Mouse (Mus musculus): ENCODE data around the gene Txndc12. TPM values are rescaled to one million over a fixed set of nuclear protein-coding genes. Genes with fewer than 3 reads are reported as not detected.

Txndc12 gene
- polyA plus RNA-seq, 1 experiment from 2014 or later, result 27.0 TPM

- no peaks in the 10 kb centered on the region for H3K9me3 ChIP-seq (replicated peaks)
- WGBS (ENCODE audit: insufficient replicate concordance), result under 1% methylated on average over 77 of the region's 77 CpGs
- peaks cover 30% of the 10 kb centered on the region for H3K4me1 ChIP-seq (replicated peaks)
- peak within 1 kb of the TSS; percentile 96 for H3K4me3 ChIP-seq (replicated peaks)
- H3K27me3 ChIP-seq, result no peaks in the 10 kb centered on the region
- H3K27ac ChIP-seq (replicated peaks), result peak within 1 kb of the TSS; percentile 82
- peak within 1 kb of the TSS; percentile 94 for H3K4me2 ChIP-seq
- peak; percentile 81 for ATAC-seq (ENCODE audit: insufficient read depth)
- H3K36me3 ChIP-seq (replicated peaks), result no peaks in the 10 kb centered on the region
- H3K9ac ChIP-seq, result peak within 1 kb of the TSS; percentile 78
These were observed 13.5 kb downstream of the Txndc12 start, which contains the start of gene Kti12 for GRCm38 (mm10) chr4:108847715-108848504. Kti12 (plus strand) TSS chr4:108847785.

- H3K27ac ChIP-seq (replicated peaks), result peak within 1 kb of the TSS; percentile 82
- H3K36me3 ChIP-seq (replicated peaks), result no peaks in the 10 kb centered on the region
- peak within 1 kb of the TSS; percentile 96 for H3K4me3 ChIP-seq (replicated peaks)
- peak; percentile 48 for ATAC-seq (ENCODE audit: insufficient read depth)
- H3K9ac ChIP-seq, result peak within 1 kb of the TSS; percentile 78
- peaks cover 25% of the 10 kb centered on the region for H3K4me1 ChIP-seq (replicated peaks)
- H3K27me3 ChIP-seq, result no peaks in the 10 kb centered on the region
- 3% methylated on average over 20 of the region's 20 CpGs for WGBS (ENCODE audit: insufficient replicate concordance)
- no peaks in the 10 kb centered on the region for H3K9me3 ChIP-seq (replicated peaks)
- peak within 1 kb of the TSS; percentile 94 for H3K4me2 ChIP-seq
These were observed 14.1 kb downstream of the Txndc12 start, which contains the start of gene A730015C16Rik for GRCm38 (mm10) chr4:108848505-108848848. A730015C16Rik (minus strand) TSS chr4:108848619.

- ATAC-seq (ENCODE audit: insufficient read depth), result peak; percentile 86
- Histone ChIP-seq H3K4me1 (replicated peaks) (peaks cover 14% of the 10 kb centered on the region), H3K4me2 (peak overlapping the region; percentile 58), H3K4me3 (replicated peaks) (peak overlapping the region; percentile 15; the same call in 1 of the 2 replicates), H3K27ac (replicated peaks) (peak overlapping the region; percentile 53; the same call in 1 of the 2 replicates), H3K9ac (no peak overlapping the region; the same call in 1 of the 2 replicates), H3K9me3 (replicated peaks) (no peaks in the 10 kb centered on the region), H3K27me3 (no peaks in the 10 kb centered on the region), H3K36me3 (replicated peaks) (0 out of 2 replicates have a peak, but pooled peaks cover 2% of the 10 kb centered on the region)
- WGBS (ENCODE audit: insufficient replicate concordance), result 22% methylated on average over 7 of the region's 7 CpGs
These were observed 32.4 kb downstream of the Txndc12 start for GRCm38 (mm10) chr4:108866806-108867205.

GRCm38 (mm10) chr4:108869730-108870374, 35.5 kb downstream of the Txndc12 start:
- peaks cover 14% of the 10 kb centered on the region for H3K4me1 ChIP-seq (replicated peaks)
- ATAC-seq (ENCODE audit: insufficient read depth), result no peak
- H3K36me3 ChIP-seq (replicated peaks), result no peaks in the 10 kb centered on the region
- no peak overlapping the region for H3K4me2 ChIP-seq
- H3K4me3 ChIP-seq (replicated peaks), result no peak overlapping the region
- peaks cover 6% of the 10 kb centered on the region; the same call in 1 of the 2 replicates for H3K27me3 ChIP-seq
- H3K9me3 ChIP-seq (replicated peaks), result no peaks in the 10 kb centered on the region
- H3K9ac ChIP-seq, result no peak overlapping the region
- H3K27ac ChIP-seq (replicated peaks), result no peak overlapping the region
- WGBS (ENCODE audit: insufficient replicate concordance), result 30% methylated on average over 10 of the region's 10 CpGs

- no peak for ATAC-seq (ENCODE audit: insufficient read depth)
- WGBS (ENCODE audit: insufficient replicate concordance), result 75% methylated on average over 5 of the region's 5 CpGs
- Histone ChIP-seq H3K4me3 (replicated peaks) (no peak overlapping the region), H3K27ac (replicated peaks) (no peak overlapping the region), H3K27me3 (peaks cover 18% of the 10 kb centered on the region), H3K9me3 (replicated peaks) (no peaks in the 10 kb centered on the region), H3K4me1 (replicated peaks) (peaks cover 4% of the 10 kb centered on the region), H3K9ac (no peak overlapping the region), H3K4me2 (no peak overlapping the region), H3K36me3 (replicated peaks) (no peaks in the 10 kb centered on the region)
These were observed 39.3 kb downstream of the Txndc12 start for GRCm38 (mm10) chr4:108873746-108874145.

- H3K4me3 ChIP-seq (replicated peaks), result no peak overlapping the region
- 60% methylated on average over 6 of the region's 6 CpGs for WGBS (ENCODE audit: insufficient replicate concordance)
- no peaks in the 10 kb centered on the region for H3K36me3 ChIP-seq (replicated peaks)
- H3K9ac ChIP-seq, result no peak overlapping the region
- peaks cover 14% of the 10 kb centered on the region for H3K4me1 ChIP-seq (replicated peaks)
- H3K4me2 ChIP-seq, result no peak overlapping the region
- no peak overlapping the region for H3K27ac ChIP-seq (replicated peaks)
- ATAC-seq (ENCODE audit: insufficient read depth), result no peak
- no peaks in the 10 kb centered on the region for H3K9me3 ChIP-seq (replicated peaks)
- peaks cover 37% of the 10 kb centered on the region for H3K27me3 ChIP-seq
These were observed 43.5 kb downstream of the Txndc12 start for GRCm38 (mm10) chr4:108877901-108878300.

- Histone ChIP-seq H3K4me2 (peak within 1 kb of the TSS; percentile 85), H3K27me3 (peaks cover 36% of the 10 kb centered on the region), H3K36me3 (replicated peaks) (no peaks in the 10 kb centered on the region), H3K4me3 (replicated peaks) (peak within 1 kb of the TSS; percentile 52), H3K4me1 (replicated peaks) (peaks cover 14% of the 10 kb centered on the region), H3K27ac (replicated peaks) (no peak within 1 kb of the TSS), H3K9ac (no peak within 1 kb of the TSS; the same call in 1 of the 2 replicates), H3K9me3 (replicated peaks) (no peaks in the 10 kb centered on the region)
- WGBS (ENCODE audit: insufficient replicate concordance), result under 1% methylated on average over 46 of the region's 46 CpGs
- ATAC-seq (ENCODE audit: insufficient read depth), result peak; percentile 91
These were observed 44.8 kb downstream of the Txndc12 start, which contains the start of gene Rab3b for GRCm38 (mm10) chr4:108878963-108879822. Rab3b (plus strand) TSS chr4:108879063.

GRCm38 (mm10) chr4:108883815-108884214, 49.4 kb downstream of the Txndc12 start:
- Histone ChIP-seq H3K4me2 (no peak overlapping the region), H3K27me3 (peaks cover 18% of the 10 kb centered on the region), H3K27ac (replicated peaks) (no peak overlapping the region), H3K9me3 (replicated peaks) (no peaks in the 10 kb centered on the region), H3K36me3 (replicated peaks) (no peaks in the 10 kb centered on the region), H3K4me3 (replicated peaks) (no peak overlapping the region), H3K4me1 (replicated peaks) (peaks cover 9% of the 10 kb centered on the region), H3K9ac (no peak overlapping the region)
- ATAC-seq (ENCODE audit: insufficient read depth), result no peak
- whole genome bisulfite sequencing (ENCODE audit: insufficient replicate concordance), result 59% methylated on average over 13 of the region's 13 CpGs

- 66% methylated on average over 4 of the region's 4 CpGs for WGBS (ENCODE audit: insufficient replicate concordance)
- Histone ChIP-seq H3K36me3 (replicated peaks) (no peaks in the 10 kb centered on the region), H3K27me3 (no peaks in the 10 kb centered on the region; the same call in 1 of the 2 replicates), H3K4me2 (no peak overlapping the region), H3K4me1 (replicated peaks) (no peaks in the 10 kb centered on the region), H3K4me3 (replicated peaks) (no peak overlapping the region), H3K9me3 (replicated peaks) (no peaks in the 10 kb centered on the region), H3K9ac (no peak overlapping the region), H3K27ac (replicated peaks) (no peak overlapping the region)
- no peak for ATAC-seq (ENCODE audit: insufficient read depth)
These were observed 53.1 kb downstream of the Txndc12 start for GRCm38 (mm10) chr4:108887456-108887855.

- no peak overlapping the region for H3K27ac ChIP-seq (replicated peaks)
- 63% methylated on average over 6 of the region's 6 CpGs for WGBS (ENCODE audit: insufficient replicate concordance)
- no peak overlapping the region for H3K4me2 ChIP-seq
- H3K27me3 ChIP-seq, result peaks cover 4% of the 10 kb centered on the region
- H3K9ac ChIP-seq, result no peak overlapping the region
- H3K4me1 ChIP-seq (replicated peaks), result no peaks in the 10 kb centered on the region
- H3K4me3 ChIP-seq (replicated peaks), result no peak overlapping the region
- no peaks in the 10 kb centered on the region for H3K9me3 ChIP-seq (replicated peaks)
- no peak for ATAC-seq (ENCODE audit: insufficient read depth)
- no peaks in the 10 kb centered on the region for H3K36me3 ChIP-seq (replicated peaks)
These were observed 56.5 kb downstream of the Txndc12 start for GRCm38 (mm10) chr4:108890876-108891275.

All from liver, embryonic 15.5 days (tissue).